Mouse (Mus musculus) ovary, postnatal 36 days (tissue): ENCODE results near the gene Ciao1.
"Not testable (repeated sequence)": the region's sequence is repeated elsewhere in the genome, so short reads cannot be mapped to it uniquely, and the experiment has no call there.

Source experiments
- DNase-seq: peaks from one replicate; pipeline ENCODE4 v3.0.0; 2022; ENCODE audit warnings: low spot score, mixed read lengths

The Ciao1 gene

GRCm38 (mm10) chr2:127247592-127248333 is at the start of gene Ciao1, which contains the start of gene Tmem127:
Gene Ciao1 (minus strand): TSS chr2:127247816.
Gene Tmem127 (plus strand): TSS chr2:127247908.
- DNase-seq, result peak; percentile 97

- DNase-seq, result no peak
Observed at GRCm38 (mm10) chr2:127297001-127297805, 49.6 kb upstream of the Ciao1 start.

- no peak for DNase-seq
Observed at GRCm38 (mm10) chr2:127292250-127292649, 44.6 kb upstream of the Ciao1 start.

GRCm38 (mm10) chr2:127278162-127278561 is 30.5 kb upstream of the Ciao1 start:
- no peak for DNase-seq

GRCm38 (mm10) chr2:127275551-127276320 is 28.1 kb upstream of the Ciao1 start:
- DNase-seq, result no peak

GRCm38 (mm10) chr2:127274590-127274989 is 27.0 kb upstream of the Ciao1 start:
- no peak for DNase-seq

GRCm38 (mm10) chr2:127272806-127273205 is 25.2 kb upstream of the Ciao1 start:
- DNase-seq, result no peak

- not testable (repeated sequence) for DNase-seq
Observed at GRCm38 (mm10) chr2:127272049-127272448, 24.4 kb upstream of the Ciao1 start.

- no peak for DNase-seq
Observed at GRCm38 (mm10) chr2:127271042-127271515, 23.5 kb upstream of the Ciao1 start.

GRCm38 (mm10) chr2:127270300-127271041 is 22.9 kb upstream of the Ciao1 start:
- peak; percentile 88 for DNase-seq

- peak; percentile 94 for DNase-seq
Observed at GRCm38 (mm10) chr2:127269491-127270299, 22.1 kb upstream of the Ciao1 start, which contains the start of gene Stard7. Gene Stard7 (plus strand): TSS chr2:127270218.

- DNase-seq, result no peak
Observed at GRCm38 (mm10) chr2:127267854-127268253, 20.2 kb upstream of the Ciao1 start.

GRCm38 (mm10) chr2:127262480-127262879 is 14.9 kb upstream of the Ciao1 start:
- DNase-seq, result no peak

GRCm38 (mm10) chr2:127259340-127259739 is 11.7 kb upstream of the Ciao1 start:
- peak; percentile 29 for DNase-seq

GRCm38 (mm10) chr2:127255294-127255693 is 7.7 kb upstream of the Ciao1 start:
- DNase-seq, result no peak

GRCm38 (mm10) chr2:127254604-127255134 is 7.1 kb upstream of the Ciao1 start:
- DNase-seq, result no peak

- no peak for DNase-seq
Observed at GRCm38 (mm10) chr2:127252787-127253186, 5.2 kb upstream of the Ciao1 start.

- no peak for DNase-seq
Observed at GRCm38 (mm10) chr2:127251880-127252527, 4.4 kb upstream of the Ciao1 start.

GRCm38 (mm10) chr2:127251457-127251856 is 3.8 kb upstream of the Ciao1 start:
- no peak for DNase-seq
